Comparison of ENCODE assay signal across 8 mouse cellular contexts in genomic region chr2:104001076-104001475, GRCm38 (mm10). TPM values are rescaled to one million over a fixed set of nuclear protein-coding genes. Genes with fewer than 3 reads are reported as not detected.
A peak's percentile ranks its signal among the peaks of the same experiment; 100 is the strongest.
DNase-seq lines count a peak whose midpoint lies in the region; ATAC-seq and TF ChIP-seq lines count a peak whose summit lies in the region.

No protein-coding gene starts in this region.

- H3K27ac ChIP-seq in forebrain, embryonic 14.5 days (ENCODE audit: low read depth, low read length), result no peak overlapping the region
- H3K27ac ChIP-seq in forebrain, embryonic 13.5 days, result no peak overlapping the region
- no peak overlapping the region for H3K27ac ChIP-seq in midbrain, embryonic 11.5 days (ENCODE audit: low read depth, low read length)
- no peak overlapping the region for H3K27ac ChIP-seq in midbrain, embryonic 13.5 days
- no peak overlapping the region for H3K27ac ChIP-seq in cortical plate, adult 2 months (ENCODE audit: insufficient read depth, low read length)

- ATAC-seq in forebrain, embryonic 14.5 days, result no peak
- no peak for ATAC-seq in forebrain, embryonic 13.5 days
- no peak for ATAC-seq in midbrain, embryonic 11.5 days (ENCODE audit: low FRiP score)
- no peak for ATAC-seq in midbrain, embryonic 13.5 days
- no peak for ATAC-seq in cerebellum, adult (ENCODE audit: insufficient number of reproducible peaks, low FRiP score, low TSS enrichment)

- peak; percentile 42 for DNase-seq in forebrain, embryonic 14.5 days (ENCODE audit: low spot score)
- DNase-seq in midbrain, embryonic 11.5 days (ENCODE audit: low spot score, missing footprints), result peak; percentile 87
- peak; percentile 52 for DNase-seq in retina, postnatal 1 day
- no peak for DNase-seq in spleen, adult 12 weeks (ENCODE audit: low spot score)

- WGBS in forebrain, embryonic 14.5 days, result 19% methylated on average over 2 of the region's 2 CpGs
- WGBS in forebrain, embryonic 13.5 days, result 24% methylated on average over 2 of the region's 2 CpGs
- WGBS in midbrain, embryonic 11.5 days, result 30% methylated on average over 2 of the region's 2 CpGs
- WGBS in midbrain, embryonic 13.5 days, result 21% methylated on average over 2 of the region's 2 CpGs

- no peak overlapping the region for H3K9ac ChIP-seq in forebrain, embryonic 14.5 days (ENCODE audit: low read length)
- no peak overlapping the region for H3K9ac ChIP-seq in forebrain, embryonic 13.5 days
- no peak overlapping the region for H3K9ac ChIP-seq in midbrain, embryonic 11.5 days (ENCODE audit: low read length)
- no peak overlapping the region for H3K9ac ChIP-seq in midbrain, embryonic 13.5 days (replicated peaks)

- H3K9me3 ChIP-seq in forebrain, embryonic 14.5 days (replicated peaks; ENCODE audit: control insufficient read depth, low read length), result no peaks in the 10 kb centered on the region
- no peaks in the 10 kb centered on the region for H3K9me3 ChIP-seq in forebrain, embryonic 13.5 days (replicated peaks)
- H3K9me3 ChIP-seq in midbrain, embryonic 11.5 days (ENCODE audit: control insufficient read depth, low read length), result no peaks in the 10 kb centered on the region
- no peaks in the 10 kb centered on the region for H3K9me3 ChIP-seq in midbrain, embryonic 13.5 days

- TF ChIP-seq POLR2A in cortical plate, adult 2 months (IDR thresholded peaks at IDR 0.05; ENCODE audit: extremely low read depth, insufficient read depth, low read length), result no peak

- TF ChIP-seq CTCF in cortical plate, adult 2 months (IDR thresholded peaks at IDR 0.05; ENCODE audit: extremely low read depth, insufficient read depth, low read length), result peak; percentile 59

- H3K36me3 ChIP-seq in forebrain, embryonic 14.5 days (ENCODE audit: control insufficient read depth, insufficient read depth, low read length), result no peaks in the 10 kb centered on the region
- no peaks in the 10 kb centered on the region for H3K36me3 ChIP-seq in forebrain, embryonic 13.5 days (ENCODE audit: poor library complexity, severe bottlenecking)
- no peaks in the 10 kb centered on the region for H3K36me3 ChIP-seq in midbrain, embryonic 11.5 days (ENCODE audit: control insufficient read depth, insufficient read depth, low read length)
- no peaks in the 10 kb centered on the region for H3K36me3 ChIP-seq in midbrain, embryonic 13.5 days

- H3K4me2 ChIP-seq in forebrain, embryonic 14.5 days (ENCODE audit: low read length), result no peak overlapping the region
- H3K4me2 ChIP-seq in forebrain, embryonic 13.5 days, result no peak overlapping the region
- no peak overlapping the region for H3K4me2 ChIP-seq in midbrain, embryonic 11.5 days
- H3K4me2 ChIP-seq in midbrain, embryonic 13.5 days (replicated peaks), result no peak overlapping the region

- no peak overlapping the region for H3K4me3 ChIP-seq in forebrain, embryonic 14.5 days (ENCODE audit: low read depth, low read length)
- no peak overlapping the region for H3K4me3 ChIP-seq in forebrain, embryonic 13.5 days
- no peak overlapping the region for H3K4me3 ChIP-seq in midbrain, embryonic 11.5 days (ENCODE audit: low read depth, low read length)
- H3K4me3 ChIP-seq in midbrain, embryonic 13.5 days (replicated peaks), result no peak overlapping the region
- no peak overlapping the region for H3K4me3 ChIP-seq in cortical plate, adult 2 months (ENCODE audit: insufficient read depth, low read length)

- no peaks in the 10 kb centered on the region for H3K27me3 ChIP-seq in forebrain, embryonic 14.5 days (replicated peaks; ENCODE audit: control insufficient read depth, insufficient read depth, low read length)
- H3K27me3 ChIP-seq in forebrain, embryonic 13.5 days, result peaks cover 3% of the 10 kb centered on the region; the same call in 1 of the 2 replicates
- no peaks in the 10 kb centered on the region for H3K27me3 ChIP-seq in midbrain, embryonic 11.5 days (ENCODE audit: control insufficient read depth, insufficient read depth, low read length)
- no peaks in the 10 kb centered on the region; the same call in 1 of the 2 replicates for H3K27me3 ChIP-seq in midbrain, embryonic 13.5 days

- H3K4me1 ChIP-seq in forebrain, embryonic 14.5 days (ENCODE audit: control insufficient read depth, insufficient read depth, low read length), result no peaks in the 10 kb centered on the region
- H3K4me1 ChIP-seq in forebrain, embryonic 13.5 days, result no peaks in the 10 kb centered on the region
- H3K4me1 ChIP-seq in midbrain, embryonic 11.5 days (ENCODE audit: control insufficient read depth, insufficient read depth, low read length), result no peaks in the 10 kb centered on the region
- no peaks in the 10 kb centered on the region for H3K4me1 ChIP-seq in midbrain, embryonic 13.5 days (replicated peaks)
- H3K4me1 ChIP-seq in cortical plate, adult 2 months (ENCODE audit: control insufficient read depth, insufficient read depth, low read length), result no peaks in the 10 kb centered on the region

RNA-seq across cellular contexts. Expression of gene Fbxo3, which starts 26.4 kb away (rescaled TPM):
- 56.5 and 66.2 TPM in 2 replicates for polyA plus RNA-seq in forebrain, embryonic 14.5 days (2014; fragmentation: Nextera tagmentation; extraction: Ambion mirVana)
- 60.2 and 60.6 TPM in 2 replicates for polyA plus RNA-seq in forebrain, embryonic 13.5 days (2015; fragmentation: Nextera tagmentation; extraction: Ambion mirVana)
- polyA plus RNA-seq in midbrain, embryonic 11.5 days (2014; fragmentation: Nextera tagmentation; extraction: Ambion mirVana), result 60.1 and 72.8 TPM in 2 replicates
- 64.3 and 72.0 TPM in 2 replicates for polyA plus RNA-seq in midbrain, embryonic 13.5 days (2015; fragmentation: Nextera tagmentation; extraction: Ambion mirVana)
- 55.0 and 55.4 TPM in 2 replicates for polyA plus RNA-seq in cortical plate, adult 2 months (2012; rRNA removed)

RNA-seq across cellular contexts. Expression of gene 4931422A03Rik, which starts 27.1 kb away (rescaled TPM):
- 0.67 and 1.8 TPM in 2 replicates for polyA plus RNA-seq in forebrain, embryonic 14.5 days (2014; fragmentation: Nextera tagmentation; extraction: Ambion mirVana)
- 1.7 and 1.8 TPM in 2 replicates for polyA plus RNA-seq in forebrain, embryonic 13.5 days (2015; fragmentation: Nextera tagmentation; extraction: Ambion mirVana)
- polyA plus RNA-seq in midbrain, embryonic 11.5 days (2014; fragmentation: Nextera tagmentation; extraction: Ambion mirVana), result 1.1 and 1.5 TPM in 2 replicates
- polyA plus RNA-seq in midbrain, embryonic 13.5 days (2015; fragmentation: Nextera tagmentation; extraction: Ambion mirVana), result 1.8 and 2.5 TPM in 2 replicates
- polyA plus RNA-seq in cortical plate, adult 2 months (2012; rRNA removed), result not detected in 2 replicates

RNA-seq across cellular contexts. Expression of gene Lmo2, which starts 43.3 kb away (rescaled TPM):
- 30.2 TPM in 2 replicates for polyA plus RNA-seq in forebrain, embryonic 14.5 days (2014; fragmentation: Nextera tagmentation; extraction: Ambion mirVana)
- polyA plus RNA-seq in forebrain, embryonic 13.5 days (2015; fragmentation: Nextera tagmentation; extraction: Ambion mirVana), result 19.8 and 23.3 TPM in 2 replicates
- 25.8 and 28.6 TPM in 2 replicates for polyA plus RNA-seq in midbrain, embryonic 11.5 days (2014; fragmentation: Nextera tagmentation; extraction: Ambion mirVana)
- 25.8 and 28.7 TPM in 2 replicates for polyA plus RNA-seq in midbrain, embryonic 13.5 days (2015; fragmentation: Nextera tagmentation; extraction: Ambion mirVana)
- polyA plus RNA-seq in cortical plate, adult 2 months (2012; rRNA removed), result 22.7 and 29.2 TPM in 2 replicates
